In genomic region chr9:65447951-65448350, GRCm38 (mm10) we compare ENCODE assay signal across 26 mouse cellular contexts. TPM values are rescaled to one million over a fixed set of nuclear protein-coding genes. Genes with fewer than 3 reads are reported as not detected.
DNase-seq lines count a peak whose midpoint lies in the region.
"Had no signal": no experiment of that assay in that cellular context is flagged by ENCODE, and none has a peak within 500 bp of the region (broad histone marks: within the 10 kb centered on the region; RNA-seq: fewer than 3 reads in every experiment).

No protein-coding gene starts in this region.

- 83% methylated on average over 6 of the region's 6 CpGs for WGBS in heart, embryonic 10.5 days

- H3K27me3 ChIP-seq in heart, embryonic 10.5 days (ENCODE audit: insufficient read depth, poor library complexity, severe bottlenecking): no peaks in the 10 kb centered on the region
- H3K27me3 ChIP-seq: CH12.LX, Patski had no signal

- no peaks in the 10 kb centered on the region for H3K9me3 ChIP-seq in heart, embryonic 10.5 days
- H3K9me3 ChIP-seq: G1E had no signal

- peak; percentile 34 for DNase-seq in ES-CJ7 (ENCODE audit: low read depth, low spot score)
- peak; percentile 77 for DNase-seq in R1 (ENCODE audit: low read depth, low spot score)
- peak; percentile 68 for DNase-seq in ZHBTc4 (ENCODE audit: low read depth, low spot score)
- DNase-seq in thymus, postnatal 36 days: no peak
- no peak for DNase-seq in lung, postnatal 4 days
- DNase-seq in heart, embryonic 10.5 days (ENCODE audit: low spot score): no peak
- DNase-seq: adrenal gland, adult 2 months; adrenal gland, adult 8-10 months; adrenal gland, postnatal 10 days; adrenal gland, postnatal 14 days; adrenal gland, postnatal 25 days; adrenal gland, postnatal 36 days; B cell, adult 2 months; cerebellum, adult 11 months; cerebellum, adult 11-12 months; cerebellum, adult 18-20 months; cerebellum, adult 2 months; cerebellum, adult 8-10 months; cerebellum, adult 9-10 months had no signal

- no peaks in the 10 kb centered on the region for H3K4me1 ChIP-seq in heart, embryonic 10.5 days

- H3K27ac ChIP-seq in heart, embryonic 10.5 days: no peak overlapping the region

- peaks cover 84% of the 10 kb centered on the region for H3K36me3 ChIP-seq in heart, embryonic 10.5 days

- no peak overlapping the region for H3K4me3 ChIP-seq in heart, embryonic 10.5 days

RNA-seq across cellular contexts. Expression of gene Mtfmt, which starts 12.4 kb away (rescaled TPM):
- 14.7 and 17.3 TPM in 2 replicates for polyA plus RNA-seq in heart, embryonic 10.5 days (2016; fragmentation: Nextera tagmentation; extraction: Ambion mirVana)

RNA-seq across cellular contexts. Expression of gene Spg21, which starts 12.8 kb away (rescaled TPM):
- 66.7 and 71.1 TPM in 2 replicates for polyA plus RNA-seq in heart, embryonic 10.5 days (2016; fragmentation: Nextera tagmentation; extraction: Ambion mirVana)

RNA-seq across cellular contexts. Expression of gene Slc51b, which starts 25.2 kb away (rescaled TPM):
- not detected in 2 replicates for polyA plus RNA-seq in heart, embryonic 10.5 days (2016; fragmentation: Nextera tagmentation; extraction: Ambion mirVana)
- polyA plus RNA-seq: activated CD4-positive, CD25-positive, alpha-beta regulatory T cell, adult 4 months; adrenal gland, adult 2 months; brain, embryonic 14.5 days; C2C12; CD4-positive, CD25-positive, alpha-beta regulatory T cell, adult 4 months; cerebellum, adult 2 months; G1E had no signal

RNA-seq across cellular contexts. Expression of gene Rasl12, which starts 49.6 kb away (rescaled TPM):
- 1.9 and 3.9 TPM in 2 replicates for polyA plus RNA-seq in heart, embryonic 10.5 days (2016; fragmentation: Nextera tagmentation; extraction: Ambion mirVana)
- polyA plus RNA-seq: CD4-positive, CD25-positive, alpha-beta regulatory T cell, adult 4 months; G1E had no signal

RNA-seq across cellular contexts. Expression of gene Kbtbd13, which starts 56.5 kb away (rescaled TPM):
- 1.4 and 2.1 TPM in 2 replicates for polyA plus RNA-seq in heart, embryonic 10.5 days (2016; fragmentation: Nextera tagmentation; extraction: Ambion mirVana)
- polyA plus RNA-seq: activated CD4-positive, CD25-positive, alpha-beta regulatory T cell, adult 4 months; C2C12; CD4-positive, CD25-positive, alpha-beta regulatory T cell, adult 4 months; G1E had no signal

Comparison
In these comparisons a context has a peak if more than half of its experiments do, and no peak if none do; other contexts are left out.
1. DNase-seq: peak in ES-CJ7 (single experiment), R1 (single experiment) and ZHBTc4 (single experiment); none in thymus, postnatal 36 days (0 of 2), lung, postnatal 4 days (0 of 2) and heart, embryonic 10.5 days (single experiment).